Mouse (Mus musculus) lung, postnatal 14 days (tissue): ENCODE measurements around the gene Mllt11.

Experiments
- DNase-seq: peaks from one replicate; pipeline ENCODE4 v3.0.0; 2021

Gene Mllt11

DNA sequence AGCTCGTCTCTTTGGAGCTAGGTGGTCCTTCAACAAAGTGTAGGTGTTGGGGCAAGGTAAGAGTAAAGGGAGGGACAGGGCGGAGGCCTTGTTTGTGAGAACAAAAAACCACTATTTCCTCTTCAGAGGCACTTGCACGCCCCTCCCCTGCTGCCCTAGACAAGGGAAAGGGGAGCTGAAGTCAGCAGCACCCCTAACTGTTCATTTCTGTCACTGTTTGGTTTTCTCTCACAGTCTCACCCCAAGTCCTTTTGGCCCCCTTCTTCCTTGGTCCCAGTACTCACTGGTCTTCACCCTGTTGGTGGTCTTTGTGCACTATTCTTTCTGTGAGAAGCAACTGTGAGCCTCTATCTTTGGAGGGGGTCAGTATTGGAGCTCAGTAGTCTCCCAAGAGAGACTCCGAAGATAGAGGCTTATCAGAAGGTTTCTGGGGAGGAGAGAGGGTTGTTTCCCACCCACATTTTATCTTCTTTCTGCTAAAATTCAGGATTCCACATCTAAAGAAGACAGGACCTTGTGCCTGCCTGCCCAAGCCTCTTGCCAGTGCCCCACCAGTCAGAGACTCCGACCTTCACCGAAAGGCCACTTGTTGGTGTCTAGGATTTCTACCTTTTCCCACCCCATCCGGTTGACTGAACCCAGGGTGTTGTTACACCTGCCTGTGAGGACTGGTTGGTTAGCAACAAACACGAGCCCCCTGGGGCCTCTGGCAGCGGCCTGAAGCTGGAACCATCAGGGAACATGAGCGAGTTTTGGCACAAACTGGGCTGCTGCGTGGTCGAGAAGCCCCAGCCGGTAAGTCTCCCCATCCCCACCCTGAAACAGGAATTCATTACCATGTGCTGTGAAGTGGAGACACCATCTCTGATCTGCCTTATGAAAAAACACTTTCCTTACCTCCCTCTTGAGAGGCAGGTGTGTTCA lies at the start of gene Mllt11:
Mllt11 (minus strand) TSS at position 874 of the 924 bp plus-strand sequence.
- peak; percentile 43 for DNase-seq

DNA sequence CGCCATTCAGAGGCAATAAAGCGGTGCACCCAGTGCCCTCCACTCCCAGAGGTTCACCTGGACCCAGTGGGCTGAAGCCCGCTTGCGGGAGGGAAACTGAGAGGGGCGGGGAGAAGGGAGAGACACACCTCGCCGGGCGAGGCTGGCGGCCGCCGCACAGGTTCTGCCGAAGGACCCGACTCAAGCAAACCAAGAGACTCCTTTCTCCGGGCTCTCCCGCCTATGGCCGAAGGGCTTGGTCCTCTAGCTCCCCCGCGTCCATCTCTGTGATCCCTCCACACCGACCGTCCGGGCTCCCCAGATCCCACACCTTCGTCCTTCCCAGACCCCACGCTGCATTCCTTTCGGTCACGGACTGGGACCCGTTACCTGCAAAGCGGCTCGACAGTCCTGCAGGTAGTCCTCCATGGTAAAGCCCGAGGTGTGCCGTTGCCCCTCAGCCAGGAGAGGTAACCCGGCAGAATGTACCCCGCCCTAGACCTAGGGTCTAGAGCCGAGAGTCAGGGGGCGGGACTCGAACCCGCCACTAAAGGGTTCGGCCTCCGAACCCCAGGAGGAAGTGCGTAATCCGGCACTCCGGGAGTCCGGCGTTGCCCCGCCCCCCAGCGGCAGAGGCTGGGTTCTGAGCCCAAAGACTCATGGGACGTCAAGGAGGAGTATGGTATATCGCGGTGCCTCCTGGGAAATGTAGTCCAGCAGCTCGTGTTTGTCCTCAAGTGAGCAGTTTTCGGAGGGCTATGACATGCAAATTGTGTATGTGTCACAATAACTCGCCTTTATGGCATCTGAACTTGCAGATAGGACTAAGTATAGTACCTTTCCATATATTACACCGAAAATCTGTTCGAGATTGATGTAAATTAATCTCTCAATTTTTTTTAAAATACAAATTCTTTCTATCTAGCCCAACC lies 49.5 kb upstream of the Mllt11 start, which contains the start of the genes Mindy1 and Prune1:
Mindy1 (plus strand) TSS at position 130 of the 911 bp plus-strand sequence.
Prune1 (minus strand) TSS at position 861 of the 911 bp plus-strand sequence.
- peak; percentile 99 for DNase-seq

DNA sequence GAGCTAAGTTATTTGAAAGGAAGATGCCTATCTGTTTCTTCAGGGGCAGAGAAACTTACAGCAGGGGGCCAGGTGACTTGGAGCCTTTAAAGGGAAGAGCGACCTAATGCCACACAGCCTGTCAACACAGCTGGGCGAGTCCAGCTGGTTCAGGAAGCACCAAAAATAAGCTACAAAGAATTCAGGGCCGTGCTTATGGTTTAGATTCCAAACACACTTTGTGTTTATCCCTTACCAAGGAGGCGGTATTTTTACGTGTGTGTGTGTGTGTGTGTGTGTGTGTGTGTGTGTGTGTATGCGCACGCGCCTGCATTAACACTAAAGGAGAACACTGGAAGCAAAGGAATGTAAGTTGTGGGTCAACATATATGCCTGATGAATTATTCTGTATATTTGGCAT lies 48.8 kb upstream of the Mllt11 start:
- DNase-seq, result peak; percentile 44

DNA sequence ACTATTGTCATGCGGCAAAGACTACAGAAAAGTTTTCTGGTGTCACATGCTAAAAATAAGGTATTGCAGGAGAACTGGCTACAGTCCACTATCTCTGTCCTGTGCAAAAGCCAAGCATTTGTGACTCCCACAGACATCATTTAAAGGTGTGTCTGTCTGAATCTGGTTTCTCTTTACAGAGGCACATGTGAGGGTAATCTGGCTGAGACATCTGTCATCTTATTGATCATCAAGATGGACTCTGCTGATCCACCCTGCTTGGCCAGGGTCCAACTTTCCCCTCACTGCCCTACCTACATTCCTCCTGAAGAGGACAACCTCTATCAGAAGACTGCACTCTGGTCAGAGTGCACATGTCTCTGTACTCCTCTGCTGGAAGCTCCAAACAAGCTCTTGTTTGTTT lies 45.2 kb upstream of the Mllt11 start:
- no peak for DNase-seq

DNA sequence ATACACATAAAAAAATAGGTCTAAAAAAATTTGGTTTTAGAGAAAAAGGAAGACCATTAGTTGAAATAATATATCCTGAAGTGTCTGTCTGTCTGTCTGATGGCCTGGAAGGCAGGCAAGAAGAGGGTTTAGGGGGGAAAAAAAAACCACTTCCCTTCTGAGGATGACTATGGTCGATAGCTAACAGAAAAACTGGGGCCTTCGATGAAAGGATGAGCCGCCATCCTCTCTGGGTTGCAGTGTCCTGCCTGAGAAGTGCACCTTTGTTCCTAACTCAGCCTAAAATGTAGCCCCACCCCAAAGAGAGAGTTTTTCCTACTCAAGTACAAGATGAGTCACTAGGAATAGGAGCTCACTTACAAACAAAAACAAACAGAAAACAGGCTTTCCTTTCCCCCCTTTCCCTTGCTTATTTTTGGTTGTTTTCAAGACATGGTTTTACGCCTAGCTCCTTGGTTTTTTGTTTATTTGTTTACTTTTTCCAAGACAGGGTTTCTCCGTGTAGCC lies 44.5 kb upstream of the Mllt11 start:
- no peak for DNase-seq

DNA sequence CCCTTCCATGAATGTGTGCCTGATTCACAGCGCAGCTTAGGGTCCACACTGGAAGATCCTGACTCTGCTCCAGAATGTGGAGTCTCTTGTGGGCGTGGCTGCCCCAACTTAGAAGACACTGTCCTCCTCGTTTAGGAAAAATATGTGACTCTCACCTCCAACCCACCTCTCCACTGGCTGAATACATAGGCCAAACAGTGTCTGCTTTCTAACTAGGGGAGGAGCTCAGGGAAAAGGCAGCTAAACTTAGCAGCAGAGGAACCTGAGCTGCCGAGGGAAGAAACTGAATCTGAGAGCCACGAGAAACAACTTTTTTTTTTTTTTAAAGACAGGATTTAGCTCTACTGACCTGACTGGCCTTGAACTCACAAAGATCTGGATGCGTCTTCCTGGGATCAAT lies 43.2 kb upstream of the Mllt11 start:
- no peak for DNase-seq

DNA sequence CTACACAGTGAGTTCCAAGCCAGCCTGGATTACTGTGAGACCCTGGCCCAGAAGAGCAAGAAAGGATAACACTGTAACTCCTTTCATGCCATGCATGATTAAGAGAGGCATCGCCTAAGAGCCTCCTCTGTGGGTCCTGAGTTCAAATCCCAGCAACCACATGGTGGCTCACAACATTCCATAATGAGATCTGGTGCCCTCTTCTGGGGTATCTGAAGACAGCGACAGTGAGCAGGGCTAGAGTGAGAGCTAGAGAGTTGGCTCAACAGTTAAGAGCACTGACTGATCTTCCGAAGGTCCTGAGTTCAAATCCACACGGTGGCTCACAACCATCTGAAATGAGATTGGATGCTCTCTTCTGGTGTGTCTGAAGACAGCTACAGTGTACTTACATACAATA lies 42.5 kb upstream of the Mllt11 start:
- DNase-seq, result no peak

DNA sequence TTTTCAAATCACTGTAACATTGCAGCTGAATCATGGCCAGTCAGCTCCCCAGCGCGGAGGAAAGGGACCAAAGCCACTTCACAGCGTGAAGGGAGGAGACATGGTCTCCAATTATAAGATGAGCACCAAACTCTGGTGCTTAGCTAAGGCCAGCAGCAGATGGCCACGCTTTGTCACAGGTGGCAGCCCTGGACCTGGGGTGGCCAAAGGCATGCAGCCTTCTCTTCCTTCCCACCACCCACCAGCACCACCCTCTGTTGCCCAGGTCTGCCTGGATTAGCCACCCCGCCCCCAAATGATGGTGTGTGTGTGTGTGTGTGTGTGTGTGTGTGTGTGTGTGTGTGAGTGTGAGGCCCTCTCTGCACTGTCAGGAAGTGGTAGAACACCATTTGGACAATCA lies 41.5 kb upstream of the Mllt11 start:
- DNase-seq, result no peak

DNA sequence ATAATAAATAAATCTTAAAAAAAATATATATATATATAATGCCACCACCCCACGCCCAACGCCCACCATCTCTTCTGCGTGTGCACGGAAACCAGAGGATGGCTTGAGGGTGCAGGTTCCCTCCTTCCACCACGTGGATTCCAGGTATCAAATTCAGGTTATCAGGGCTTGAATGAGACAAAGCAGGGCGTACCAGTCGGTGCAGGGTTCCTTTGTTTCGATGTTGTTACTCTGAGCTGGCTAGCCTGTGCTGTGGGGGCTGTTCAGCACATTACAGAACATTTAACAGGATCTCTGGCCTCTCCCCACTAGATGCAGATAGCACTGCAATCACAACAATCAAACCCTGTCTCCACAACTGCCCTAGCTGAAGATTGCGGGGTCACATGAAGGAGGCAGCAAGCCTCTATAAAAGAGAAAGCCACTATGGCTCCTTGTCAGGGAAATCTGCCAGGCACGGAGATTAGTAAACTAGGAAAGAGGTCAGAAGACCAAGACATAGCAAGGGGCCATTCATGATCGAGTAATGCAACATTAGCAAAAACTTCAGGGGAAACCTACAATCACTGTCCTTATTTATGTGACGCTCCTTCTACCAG lies 38.9 kb upstream of the Mllt11 start:
- DNase-seq, result no peak

GRCm38 (mm10) chr3:95269789-95270188 lies 37.8 kb upstream of the Mllt11 start:
- no peak for DNase-seq

- no peak for DNase-seq
Observed at GRCm38 (mm10) chr3:95267855-95268254, 35.9 kb upstream of the Mllt11 start.

DNA sequence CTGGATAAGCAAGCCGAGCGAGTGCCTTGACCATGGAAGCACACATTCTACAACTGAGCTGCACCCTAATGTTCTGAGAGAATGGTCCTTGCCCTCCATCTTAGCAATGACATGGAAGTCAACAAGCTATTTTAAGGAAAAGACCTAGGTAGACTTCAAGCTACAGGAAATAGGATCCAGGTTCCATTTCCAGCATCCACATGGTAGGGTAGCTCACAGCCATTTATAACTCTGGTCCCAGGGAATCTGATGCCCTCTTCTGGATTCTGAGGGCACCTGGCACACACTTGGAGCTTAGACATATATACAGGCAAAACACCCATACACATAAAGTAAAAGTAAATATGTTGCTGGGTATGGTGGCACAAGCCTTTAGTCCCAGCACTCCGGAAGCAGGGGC lies 34.1 kb upstream of the Mllt11 start:
- no peak for DNase-seq

DNA sequence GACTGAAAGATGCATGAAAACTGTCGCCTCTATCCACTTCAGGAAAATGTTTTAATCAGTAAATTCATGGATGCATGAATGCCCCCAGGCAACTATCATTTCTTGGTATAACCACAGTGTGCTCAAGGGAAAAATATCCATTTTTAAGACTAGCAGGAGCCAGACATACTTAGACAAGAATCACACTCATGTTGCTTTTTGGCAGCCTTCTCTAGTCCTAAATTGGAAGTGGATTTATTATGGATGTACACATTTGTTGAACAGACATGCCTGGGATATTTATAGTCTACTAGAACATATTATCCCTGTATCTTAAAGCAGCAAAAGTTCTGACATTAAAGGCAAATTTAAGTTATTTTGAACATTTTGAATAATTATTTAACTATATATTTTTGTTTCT lies 32.8 kb upstream of the Mllt11 start:
- DNase-seq, result no peak

DNA sequence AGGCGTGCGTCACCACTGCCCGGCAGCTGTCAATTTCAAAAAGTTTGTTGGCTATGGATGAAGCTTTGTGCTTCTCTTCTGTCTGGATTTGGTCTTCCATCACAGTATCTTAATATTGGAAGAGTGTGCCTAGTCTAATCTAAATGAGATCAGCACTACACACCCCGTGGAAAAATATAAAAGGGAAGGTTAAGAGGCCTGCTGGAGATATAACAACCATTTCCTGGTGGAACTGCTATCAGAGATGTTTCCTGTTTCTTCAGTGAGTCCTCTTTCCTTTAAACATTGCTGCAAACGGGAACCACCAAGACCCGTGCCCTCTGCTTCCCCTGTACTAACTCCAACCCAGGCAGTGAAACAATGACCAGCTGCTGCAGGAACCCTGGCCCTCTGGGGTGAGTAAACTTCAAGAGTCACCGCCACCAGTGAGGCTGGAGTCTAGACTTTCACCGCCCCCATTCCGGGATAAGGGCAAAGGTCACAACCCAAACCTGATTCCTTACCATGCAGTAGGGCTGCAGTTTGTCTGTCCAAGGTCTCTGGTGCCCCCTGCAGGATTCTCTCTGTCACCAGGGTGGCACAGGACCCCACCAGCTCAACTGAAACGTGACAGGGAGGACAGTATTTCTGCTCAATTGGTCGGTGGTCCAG lies 31.2 kb upstream of the Mllt11 start:
- peak; percentile 85 for DNase-seq

DNA sequence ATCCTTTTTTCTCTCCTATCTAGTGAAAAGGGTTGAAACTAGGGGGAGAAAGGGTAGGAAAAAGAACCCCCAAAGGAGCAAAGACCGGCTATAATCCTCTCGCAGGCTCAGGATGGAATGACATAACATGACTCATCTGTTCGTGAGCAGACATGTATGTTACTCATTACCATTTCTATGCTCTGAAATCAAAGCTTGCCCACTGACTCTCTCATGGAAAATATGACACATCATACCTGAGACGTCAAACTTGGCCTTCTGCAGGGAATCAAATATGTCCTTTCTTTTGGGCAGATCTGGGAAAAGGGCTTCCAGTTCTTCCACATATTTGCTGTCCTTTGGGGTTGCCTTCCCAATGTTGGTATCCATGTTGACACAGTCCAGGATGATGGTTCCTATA lies 30.0 kb upstream of the Mllt11 start:
- no peak for DNase-seq

DNA sequence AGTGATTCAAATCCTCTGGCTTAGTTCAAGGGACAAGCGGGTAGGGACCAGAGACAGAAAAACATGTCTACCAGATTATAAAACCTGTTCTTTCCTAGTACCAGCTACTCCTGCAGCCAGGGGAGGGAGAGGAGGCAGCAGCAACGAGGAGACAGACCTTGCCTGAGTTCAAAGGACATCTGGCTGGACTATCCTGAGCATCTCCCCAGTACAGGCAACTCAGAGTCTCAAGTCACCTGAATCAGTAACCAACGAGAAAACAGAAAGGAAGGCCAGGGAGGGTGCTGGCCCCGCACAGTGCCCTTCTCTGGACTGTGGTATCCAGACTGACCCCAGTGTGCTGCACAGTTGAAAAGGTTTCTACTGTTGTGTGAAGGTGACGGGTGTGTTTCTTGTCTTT lies 25.0 kb upstream of the Mllt11 start:
- no peak for DNase-seq

DNA sequence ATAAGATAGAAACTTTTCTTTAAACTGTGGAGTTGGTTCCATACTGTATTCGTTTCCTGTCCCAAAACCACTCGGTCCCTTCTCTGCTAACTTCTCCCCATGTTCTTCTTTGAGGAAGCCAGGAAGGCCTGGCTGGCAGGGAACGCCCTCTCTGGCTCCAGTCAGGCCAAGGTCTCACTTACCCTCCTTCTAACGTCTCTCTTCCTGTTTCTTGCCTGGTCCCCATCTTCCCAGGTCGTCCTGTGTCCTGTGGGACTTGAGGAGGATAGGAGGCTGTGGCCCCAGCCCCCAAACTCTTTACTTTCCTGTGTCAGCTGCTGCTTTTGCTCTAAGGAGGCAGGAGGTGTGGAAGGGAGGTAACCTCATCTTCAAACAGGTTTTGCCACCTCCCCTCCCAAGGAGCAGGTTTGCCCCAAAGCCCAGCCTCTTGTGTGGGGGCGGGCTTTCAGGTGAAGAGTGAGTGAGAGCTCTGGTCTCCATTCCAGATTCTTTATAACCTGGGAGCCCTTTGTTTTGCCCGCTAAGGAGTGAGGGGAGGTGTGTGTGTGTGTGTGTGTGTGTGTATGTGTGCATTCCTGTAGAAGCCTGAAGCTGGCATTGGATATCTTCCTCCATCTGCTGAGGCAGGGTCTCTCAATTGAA lies 18.9 kb upstream of the Mllt11 start, which contains the start of gene Bnipl:
Bnipl (minus strand) TSS at position 411 of the 642 bp plus-strand sequence.
- DNase-seq, result no peak

DNA sequence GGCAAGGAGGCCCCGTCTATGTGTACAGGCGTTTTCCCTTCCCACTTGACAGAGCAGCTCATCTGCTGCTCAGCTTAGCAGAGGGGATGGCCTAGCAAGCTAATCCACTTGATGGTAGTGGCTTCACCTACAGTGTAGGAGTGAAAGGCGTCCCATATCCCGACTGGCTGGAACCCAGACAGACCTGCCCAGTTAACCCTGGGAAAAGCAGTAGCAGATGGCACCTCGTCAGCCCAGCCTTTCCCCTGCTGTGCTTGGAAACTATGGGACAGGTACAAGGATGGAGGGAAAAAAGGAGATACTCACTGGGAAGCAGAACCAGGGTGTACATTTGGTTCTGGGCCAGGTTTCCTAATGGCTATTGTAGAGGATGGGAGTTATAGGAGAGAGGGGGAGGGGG lies 18.4 kb upstream of the Mllt11 start:
- no peak for DNase-seq

DNA sequence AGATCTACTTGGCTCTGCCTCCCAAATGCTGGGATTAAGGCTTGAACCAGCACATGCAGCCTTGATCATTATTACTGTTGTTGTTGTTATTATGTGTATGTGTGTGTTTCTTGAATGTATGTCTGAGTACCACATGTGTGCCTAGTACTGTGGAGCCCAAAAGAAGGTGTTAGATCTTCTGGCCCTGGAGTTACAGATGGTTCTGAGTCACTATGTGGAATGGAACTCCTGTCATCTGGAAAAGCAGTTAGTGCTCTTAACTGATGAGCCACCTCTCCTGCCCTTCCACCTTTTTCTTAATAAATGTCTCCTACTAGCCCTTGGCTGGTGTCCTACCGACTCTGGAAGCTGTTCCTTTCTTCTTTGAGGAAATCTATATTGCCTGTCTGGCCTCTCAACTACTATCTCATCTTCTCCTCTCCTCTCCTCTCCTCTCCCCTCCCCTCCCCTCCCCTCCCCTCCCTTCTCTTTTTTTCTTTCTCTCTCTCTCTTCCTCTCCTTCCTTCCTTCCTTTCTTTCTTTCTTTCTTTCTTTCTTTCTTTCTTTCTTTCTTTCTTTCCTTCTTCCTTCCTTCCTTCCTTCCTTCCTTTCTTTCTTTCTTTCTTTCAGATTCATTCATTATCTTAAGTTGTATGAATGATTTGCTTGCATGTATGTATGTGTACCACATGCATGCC lies 15.8 kb upstream of the Mllt11 start:
- no peak for DNase-seq

GRCm38 (mm10) chr3:95246465-95247231 lies 14.7 kb upstream of the Mllt11 start:
- peak; percentile 60 for DNase-seq
